8 mouse cellular contexts compared by ENCODE assay signal in the genomic region with DNA sequence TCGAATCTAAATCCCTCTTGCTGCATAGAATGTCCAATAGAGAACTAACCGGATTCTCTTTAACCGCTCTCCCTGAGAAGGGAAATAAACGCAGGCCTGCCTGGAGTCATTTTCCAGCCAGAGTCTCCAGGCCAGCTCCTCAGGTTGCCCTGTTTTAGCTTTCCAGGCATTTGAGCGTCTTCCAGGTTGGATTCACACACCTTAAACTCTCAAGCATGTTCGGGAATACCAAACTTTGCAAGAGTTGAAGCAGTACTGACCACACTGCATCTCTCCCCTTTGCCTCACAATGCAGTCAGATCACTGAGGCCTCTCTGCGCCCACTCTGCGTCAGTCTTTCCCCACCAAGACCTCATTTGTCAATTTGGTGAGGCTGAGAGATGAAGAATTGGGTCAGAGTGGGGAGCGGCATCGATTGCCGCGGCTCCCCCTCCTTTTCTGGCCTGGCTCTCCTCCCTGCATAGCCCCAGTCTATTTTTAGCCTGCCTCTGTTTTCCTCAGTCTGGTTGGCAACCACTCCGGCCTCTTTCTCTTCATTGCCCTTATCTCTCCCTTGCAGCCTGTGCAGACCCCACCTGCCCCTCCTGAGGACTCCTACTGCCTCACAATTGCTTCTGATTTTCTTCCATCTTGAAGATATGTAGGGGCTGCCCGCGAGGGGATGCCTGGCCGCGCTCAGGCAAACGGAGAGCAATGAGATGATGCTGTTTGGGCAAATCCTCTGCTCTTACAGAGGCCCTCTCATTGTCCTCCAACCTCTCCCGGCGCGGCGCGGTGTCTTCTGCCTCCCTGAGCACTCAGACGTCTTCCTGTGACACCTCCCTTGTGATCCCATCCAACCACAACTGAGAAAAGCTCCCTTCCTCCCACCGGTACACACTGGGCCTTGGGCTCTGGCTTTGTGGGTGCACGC. TPM values are rescaled to one million over a fixed set of nuclear protein-coding genes. Genes with fewer than 3 reads are reported as not detected.
A peak's percentile ranks its signal among the peaks of the same experiment; 100 is the strongest.
DNase-seq lines count a peak whose midpoint lies in the region; ATAC-seq and TF ChIP-seq lines count a peak whose summit lies in the region.

No protein-coding gene starts in this region.

- H3K27me3 ChIP-seq in hindbrain, postnatal 0 days (ENCODE audit: insufficient read depth, low read length) = no peaks in the 10 kb centered on the region
- H3K27me3 ChIP-seq in stomach, postnatal 0 days (ENCODE audit: control insufficient read depth, insufficient read depth, low read length) = no peaks in the 10 kb centered on the region

- 42% methylated on average over 26 of the region's 26 CpGs for WGBS in hindbrain, postnatal 0 days
- 48% methylated on average over 26 of the region's 26 CpGs for WGBS in stomach, postnatal 0 days

- DNase-seq in lung, postnatal 14 days = peak; percentile 15
- DNase-seq in lung, adult 18-20 months = no peak
- peak; percentile 45 for DNase-seq in hindbrain, postnatal 0 days (ENCODE audit: low spot score)
- no peak for DNase-seq in stomach, postnatal 0 days (ENCODE audit: low spot score)
- DNase-seq in adrenal gland, postnatal 14 days = no peak
- no peak for DNase-seq in urinary bladder, postnatal 10 days (ENCODE audit: low spot score)
- no peak for DNase-seq in frontal cortex, postnatal 14 days (ENCODE audit: low spot score in 2 of 2)

- H3K9ac ChIP-seq in hindbrain, postnatal 0 days (replicated peaks; ENCODE audit: low read length) = peak overlapping the region; percentile 38; the same call in 1 of the 2 replicates
- H3K9ac ChIP-seq in stomach, postnatal 0 days (ENCODE audit: low read length) = peak overlapping the region; percentile 27; the same call in 1 of the 2 replicates

- no peak overlapping the region for H3K4me2 ChIP-seq in hindbrain, postnatal 0 days (ENCODE audit: low read depth, low read length)
- H3K4me2 ChIP-seq in stomach, postnatal 0 days (replicated peaks; ENCODE audit: low read depth) = 0 out of 2 replicates have a peak overlapping the region, but pooled peaks have one; percentile 3

- 0 out of 2 replicates have a peak, but pooled peaks have one; percentile 17 for ATAC-seq in hindbrain, postnatal 0 days
- ATAC-seq in stomach, postnatal 0 days (ENCODE audit: low FRiP score, low TSS enrichment) = no peak

- H3K27ac ChIP-seq in cortical plate, adult 2 months (ENCODE audit: insufficient read depth, low read length) = peak overlapping the region; percentile 80
- peak overlapping the region; percentile 74 for H3K27ac ChIP-seq in hindbrain, postnatal 0 days
- H3K27ac ChIP-seq in stomach, postnatal 0 days (replicated peaks) = no peak overlapping the region; the same call in 1 of the 2 replicates

- H3K9me3 ChIP-seq in hindbrain, postnatal 0 days (ENCODE audit: low read length) = no peaks in the 10 kb centered on the region
- no peaks in the 10 kb centered on the region for H3K9me3 ChIP-seq in stomach, postnatal 0 days (ENCODE audit: control insufficient read depth, low read length)

- H3K36me3 ChIP-seq in hindbrain, postnatal 0 days (ENCODE audit: insufficient read depth, low read length) = no peaks in the 10 kb centered on the region
- H3K36me3 ChIP-seq in stomach, postnatal 0 days (ENCODE audit: control insufficient read depth, insufficient read depth, low read length) = no peaks in the 10 kb centered on the region

- H3K4me1 ChIP-seq in cortical plate, adult 2 months (ENCODE audit: control insufficient read depth, insufficient read depth, low read length) = peaks cover 13% of the 10 kb centered on the region
- H3K4me1 ChIP-seq in hindbrain, postnatal 0 days (ENCODE audit: insufficient read depth, low read length) = peaks cover 35% of the 10 kb centered on the region
- 0 out of 2 replicates have a peak, but pooled peaks cover 3% of the 10 kb centered on the region for H3K4me1 ChIP-seq in stomach, postnatal 0 days (replicated peaks; ENCODE audit: control insufficient read depth, insufficient read depth)

- no peak for TF ChIP-seq CTCF in cortical plate, adult 2 months (IDR thresholded peaks at IDR 0.05; ENCODE audit: extremely low read depth, insufficient read depth, low read length)
- no peak for TF ChIP-seq CTCF in hindbrain, postnatal 0 days (IDR thresholded peaks at IDR 0.05; ENCODE audit: low read depth)
- no peak for TF ChIP-seq CTCF in stomach, postnatal 0 days (IDR thresholded peaks at IDR 0.05; ENCODE audit: low read depth)

- TF ChIP-seq POLR2A in cortical plate, adult 2 months (IDR thresholded peaks at IDR 0.05; ENCODE audit: extremely low read depth, insufficient read depth, low read length) = peak; percentile 39; the same call in 1 of the 2 replicates

- H3K4me3 ChIP-seq in cortical plate, adult 2 months (ENCODE audit: insufficient read depth, low read length) = no peak overlapping the region
- H3K4me3 ChIP-seq in hindbrain, postnatal 0 days (ENCODE audit: low read length) = no peak overlapping the region
- H3K4me3 ChIP-seq in stomach, postnatal 0 days (ENCODE audit: low read depth, low read length) = no peak overlapping the region

- no peak for TF ChIP-seq EP300 in stomach, postnatal 0 days (optimal IDR thresholded peaks at IDR 0.05)

RNA-seq across cellular contexts. Expression of gene Pipox, which starts 17.8 kb away (rescaled TPM):
- 3.2 and 3.8 TPM in 2 replicates for polyA plus RNA-seq in cortical plate, adult 2 months (2012; rRNA removed)
- 2.8 and 6.8 TPM in 2 replicates for total RNA-seq in hindbrain, postnatal 0 days (2014; rRNA removed)
- 4.4 and 4.6 TPM in 2 replicates for polyA plus RNA-seq in hindbrain, postnatal 0 days (2015; fragmentation: Nextera tagmentation; extraction: Ambion mirVana)
- 8.4 and 10.1 TPM in 2 replicates for polyA plus RNA-seq in stomach, postnatal 0 days (2015; fragmentation: Nextera tagmentation; extraction: Ambion mirVana)
- total RNA-seq in adrenal gland, postnatal 14 days (2021) = 3.7 and 21.3 TPM in 2 replicates

RNA-seq across cellular contexts. Expression of gene Sez6, which starts 54.5 kb away (rescaled TPM):
- 97.4 and 109 TPM in 2 replicates for polyA plus RNA-seq in cortical plate, adult 2 months (2012; rRNA removed)
- total RNA-seq in hindbrain, postnatal 0 days (2014; rRNA removed) = 175 and 177 TPM in 2 replicates
- 113 and 127 TPM in 2 replicates for polyA plus RNA-seq in hindbrain, postnatal 0 days (2015; fragmentation: Nextera tagmentation; extraction: Ambion mirVana)
- polyA plus RNA-seq in stomach, postnatal 0 days (2015; fragmentation: Nextera tagmentation; extraction: Ambion mirVana) = 1.2 and 1.4 TPM in 2 replicates
- 3.5 and 3.8 TPM in 2 replicates for total RNA-seq in adrenal gland, postnatal 14 days (2021)

Comparison
In these comparisons a context has a peak if more than half of its experiments do, and no peak if none do; other contexts are left out.
1. DNase-seq: peak in lung, postnatal 14 days (single experiment) and hindbrain, postnatal 0 days (single experiment); none in lung, adult 18-20 months (0 of 2), stomach, postnatal 0 days (single experiment), adrenal gland, postnatal 14 days (single experiment), urinary bladder, postnatal 10 days (single experiment) and frontal cortex, postnatal 14 days (0 of 2).
2. RNA of gene Sez6, which starts 54.5 kb away (polyA plus RNA-seq): 113 to 127 TPM in hindbrain, postnatal 0 days and 97.4 to 109 TPM in cortical plate, adult 2 months; 1.2 to 1.4 TPM in stomach, postnatal 0 days; every median in the first group is over 10 times any median in the second.